Mouse (Mus musculus) adrenal gland, postnatal 10 days (tissue): ENCODE results near the gene Rps16. TPM values are rescaled to one million over a fixed set of nuclear protein-coding genes. Genes with fewer than 3 reads are reported as not detected.

Experiments used
- DNase-seq: peaks from one replicate; pipeline ENCODE4 v3.0.0; 2021; ENCODE audit warnings: mixed read lengths
- total RNA-seq, 2 experiments: library from RNA; stranded (reverse); gene quantifications; 2 replicates each; pipeline ENCODE4 v1.2.3; 2021

Gene Rps16
- total RNA-seq, 2 experiments from 2014 or later: 1,220 to 1,241 TPM

- peak; percentile 86 for DNase-seq
Observed at GRCm38 (mm10) chr7:28347746-28348145, 2.7 kb upstream of the Rps16 start.

- DNase-seq: no peak
Observed at GRCm38 (mm10) chr7:28348601-28349000, 1.9 kb upstream of the Rps16 start.

GRCm38 (mm10) chr7:28351676-28352191 is 1.3 kb downstream of the Rps16 start:
- no peak for DNase-seq

DNA sequence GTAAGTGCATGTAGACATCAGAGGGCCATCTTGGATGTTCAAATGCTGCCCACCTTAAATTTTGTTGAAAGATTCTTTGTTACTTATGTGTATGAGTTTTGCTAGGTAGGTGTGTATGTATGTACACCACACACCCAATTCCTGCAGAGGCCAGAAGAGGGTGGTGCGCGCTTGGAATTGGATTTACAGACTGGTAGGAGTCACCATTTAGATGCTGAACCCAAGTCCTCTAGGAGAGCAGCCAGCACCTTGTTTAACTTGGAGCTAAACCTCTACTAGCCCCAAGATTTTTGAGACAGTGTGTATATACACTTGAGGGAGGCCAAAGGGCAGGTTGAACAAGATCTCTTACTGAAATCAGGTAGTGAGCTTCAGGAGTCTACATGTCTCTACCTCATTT is 2.8 kb downstream of the Rps16 start:
- no peak for DNase-seq

- no peak for DNase-seq
Observed at GRCm38 (mm10) chr7:28354113-28354581, 3.7 kb downstream of the Rps16 start.

GRCm38 (mm10) chr7:28354596-28354995 is 4.1 kb downstream of the Rps16 start:
- DNase-seq: no peak

DNA sequence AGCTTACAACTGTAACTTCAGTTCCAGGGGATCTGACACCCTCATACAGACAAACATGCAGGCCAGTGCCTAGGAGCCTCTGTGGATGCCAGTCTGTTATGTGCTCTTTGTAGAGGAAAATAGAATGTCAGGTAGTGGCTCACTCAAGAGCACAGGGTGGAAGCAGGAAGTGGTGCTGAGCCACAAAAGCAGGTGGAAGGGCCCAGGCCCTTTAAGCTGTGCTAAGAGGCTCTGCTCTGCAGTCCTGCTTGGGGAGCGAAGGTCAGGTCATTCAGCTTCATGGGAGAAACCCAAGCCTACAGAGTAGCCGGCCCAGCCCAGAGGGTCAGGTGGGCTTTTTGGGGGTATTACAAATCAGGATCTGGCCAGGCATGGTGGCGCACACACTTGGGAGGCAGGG is 4.8 kb downstream of the Rps16 start:
- DNase-seq: no peak

DNA sequence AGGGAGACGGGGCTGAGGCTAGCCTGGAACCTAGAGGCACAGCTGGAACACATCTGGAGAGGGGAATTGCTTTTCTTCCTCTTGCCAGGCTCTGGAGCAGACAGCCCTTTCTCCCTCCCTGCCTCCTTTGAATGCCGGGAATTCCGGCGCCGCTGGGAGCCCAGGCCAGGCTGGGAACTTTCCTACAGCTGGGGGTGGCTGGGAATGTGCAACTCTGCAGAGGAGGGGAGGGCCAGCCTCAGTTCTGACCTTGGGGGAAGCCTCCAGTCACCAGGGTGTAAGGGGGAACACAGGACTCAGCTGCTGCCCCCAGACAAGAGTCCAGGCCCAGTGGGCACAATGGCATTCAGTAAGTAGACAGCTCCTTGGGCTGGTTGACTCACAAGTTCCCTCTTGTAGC is 6.5 kb downstream of the Rps16 start:
- DNase-seq: peak; percentile 65

- DNase-seq: peak; percentile 48
Observed at GRCm38 (mm10) chr7:28357984-28358383, 7.5 kb downstream of the Rps16 start.

- no peak for DNase-seq
Observed at GRCm38 (mm10) chr7:28358431-28358830, 8.0 kb downstream of the Rps16 start.

DNA sequence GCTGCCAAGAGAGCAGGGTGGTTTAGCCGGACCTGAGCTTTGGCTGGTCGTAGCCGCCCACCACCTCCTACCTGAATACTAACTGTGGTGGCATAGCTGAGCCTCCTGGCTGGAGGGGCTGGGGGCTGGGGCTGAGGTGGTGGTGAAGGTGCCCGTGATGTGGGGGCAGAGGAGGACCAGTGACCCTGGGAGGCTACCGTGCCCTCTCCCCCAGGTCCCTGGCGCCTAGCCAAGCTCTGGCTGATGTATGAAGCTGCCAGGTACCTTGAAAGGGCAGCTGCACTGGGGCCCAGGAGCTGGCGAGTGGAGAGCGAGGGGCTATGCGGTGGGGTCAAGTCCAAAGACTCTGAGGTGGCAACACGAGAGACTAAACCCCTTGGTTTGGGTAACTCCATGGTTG is 9.4 kb downstream of the Rps16 start:
- DNase-seq: no peak

DNA sequence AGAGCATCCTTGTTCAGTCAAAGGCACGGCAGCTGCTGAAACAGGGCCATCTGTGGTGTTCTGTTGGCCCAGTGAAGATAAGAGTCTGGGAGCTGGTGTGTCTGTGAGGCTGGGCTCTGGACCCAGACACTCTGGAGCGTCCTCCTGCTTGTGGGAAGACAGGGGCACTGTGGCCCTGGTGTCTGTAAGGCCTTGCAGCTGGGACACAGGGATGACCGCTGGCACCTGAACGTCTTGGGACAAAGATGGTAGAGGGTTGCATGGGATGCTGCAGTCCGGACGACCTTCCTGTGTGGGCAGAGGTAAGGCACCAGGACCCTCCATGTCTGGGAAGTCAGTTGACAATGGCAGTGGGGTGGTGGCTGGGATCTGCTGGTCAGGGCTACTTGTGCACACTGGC is 9.8 kb downstream of the Rps16 start:
- DNase-seq: no peak

GRCm38 (mm10) chr7:28361647-28362341 is 11.3 kb downstream of the Rps16 start:
- DNase-seq: no peak

- DNase-seq: no peak
Observed at GRCm38 (mm10) chr7:28362441-28363060, 12.1 kb downstream of the Rps16 start.

- DNase-seq: no peak
Observed at GRCm38 (mm10) chr7:28367663-28368275, 17.3 kb downstream of the Rps16 start.

GRCm38 (mm10) chr7:28368276-28368920 is 17.9 kb downstream of the Rps16 start:
- no peak for DNase-seq

DNA sequence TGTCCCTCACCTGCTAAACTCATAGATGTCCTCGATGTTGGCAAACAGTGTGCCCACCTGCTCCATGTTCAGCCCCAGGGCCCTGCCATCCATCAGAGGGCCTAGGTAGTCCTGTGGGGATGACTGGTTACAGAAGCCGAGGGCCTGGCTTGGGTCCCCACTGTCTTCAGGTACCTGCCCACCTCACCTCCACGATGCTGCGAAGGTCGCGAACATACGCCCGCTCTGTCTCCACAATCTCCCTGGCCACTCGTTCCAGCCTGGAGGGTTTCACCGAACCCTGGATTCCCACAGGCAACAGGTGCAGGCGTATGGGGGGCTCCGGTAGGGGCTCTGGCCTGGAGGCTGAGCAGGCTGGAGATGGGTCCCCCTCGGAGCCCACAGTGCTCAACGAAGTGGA is 19.6 kb downstream of the Rps16 start:
- no peak for DNase-seq

DNA sequence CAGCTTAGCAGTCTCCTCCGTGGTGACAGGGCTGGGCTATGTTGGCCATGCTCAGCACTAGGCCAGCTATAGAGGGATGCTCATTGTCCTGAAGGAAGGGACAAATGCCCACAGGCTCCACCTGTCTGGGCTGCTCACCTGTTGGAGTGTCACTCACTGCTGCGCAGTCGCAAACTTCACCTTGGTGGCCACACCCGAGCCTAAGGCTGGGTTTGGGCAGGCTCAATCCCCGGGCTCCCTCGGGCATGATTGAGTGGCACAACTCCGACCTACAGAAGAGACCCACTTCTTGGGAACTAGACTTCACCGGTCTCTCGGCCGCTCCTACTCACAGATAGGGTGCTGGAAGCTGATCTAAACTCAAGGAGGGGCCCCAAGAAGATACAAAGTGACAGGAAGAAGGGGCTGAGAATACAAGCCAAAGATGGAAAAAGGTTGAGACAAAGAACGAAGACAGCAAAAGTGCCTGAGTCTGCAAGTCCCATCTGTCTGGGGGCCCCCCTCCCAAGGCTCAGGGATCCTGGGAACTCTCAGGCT is 20.6 kb downstream of the Rps16 start:
- DNase-seq: no peak

- DNase-seq: peak; percentile 72
Observed at GRCm38 (mm10) chr7:28371514-28371989, 21.1 kb downstream of the Rps16 start.

DNA sequence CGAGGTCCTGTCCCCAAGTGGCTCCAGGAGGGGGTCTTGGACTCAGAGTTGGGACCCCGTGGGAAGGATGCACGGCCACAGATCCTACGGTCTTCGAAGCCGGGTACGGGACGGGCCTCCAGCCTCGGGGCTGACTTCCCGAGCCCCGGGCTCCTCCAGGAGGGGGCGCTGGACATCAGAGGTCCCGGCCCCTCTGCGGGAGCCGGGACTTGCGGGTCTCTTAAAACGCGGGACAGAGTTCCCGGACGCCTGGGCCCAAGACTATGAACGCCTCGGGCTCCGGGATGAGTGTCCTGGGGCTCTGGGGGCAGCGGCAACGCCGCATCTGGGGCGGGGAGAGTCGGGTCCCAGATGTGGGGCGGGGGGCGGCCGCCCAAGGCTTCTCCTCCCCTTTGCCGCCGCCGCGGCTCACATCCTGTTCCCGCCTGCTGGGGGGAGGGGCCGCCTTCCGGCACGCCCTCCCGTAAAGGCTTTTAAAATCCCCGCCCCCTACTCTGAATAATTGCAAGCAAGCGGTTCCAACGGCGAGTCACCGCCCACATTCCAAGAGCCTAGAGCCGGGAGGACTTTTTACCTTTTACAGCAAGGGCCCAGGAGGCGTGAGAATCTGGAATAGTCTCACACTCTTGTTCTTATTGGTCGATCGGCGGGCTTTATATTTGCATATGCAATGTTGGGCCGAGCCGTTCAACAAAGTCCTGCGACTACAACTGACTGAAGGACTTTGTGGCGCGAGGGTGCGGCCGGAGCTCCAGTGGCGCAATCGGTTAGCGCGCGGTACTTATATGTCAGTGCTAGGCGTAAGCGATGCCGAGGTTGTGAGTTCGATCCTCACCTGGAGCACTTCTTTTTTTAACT is 22.0 kb downstream of the Rps16 start, which contains the start of gene Plekhg2:
Gene Plekhg2, minus strand, starts transcription at position 349 of the 858 bp plus-strand sequence.
- peak; percentile 99 for DNase-seq

GRCm38 (mm10) chr7:28373131-28373581 is 22.7 kb downstream of the Rps16 start:
- DNase-seq: peak; percentile 86
